Mouse (Mus musculus) right cerebral cortex, postnatal 36 days (tissue): ENCODE measurements at regions not wholly inside any gene's neighbourhood (a gene's known extent, or its start where the extent isn't known, plus 50 kb on each side); places are given as distances from the start of the nearest gene placed in this dataset.

Source experiments
- DNase-seq, 2 experiments: peaks; one replicate each; pipeline ENCODE4 v3.0.0; 2022; ENCODE audit warnings: low spot score in 2 of 2, mixed read lengths in 1 of 2

GRCm38 (mm10) chr2:147515436-147515835 lies 153.7 kb downstream of the Pax1 start:
- no peak for DNase-seq

- DNase-seq, result no peak
These were observed 153.0 kb downstream of the Pax1 start for GRCm38 (mm10) chr2:147514748-147515147.

GRCm38 (mm10) chr2:147503962-147504361 lies 142.2 kb downstream of the Pax1 start:
- no peak for DNase-seq

GRCm38 (mm10) chr2:147498731-147499130 lies 137.0 kb downstream of the Pax1 start:
- no peak for DNase-seq

GRCm38 (mm10) chr2:147455932-147456331 lies 94.2 kb downstream of the Pax1 start:
- DNase-seq, result no peak

- peak in 1 of 2 experiments; percentile 7 for DNase-seq
These were observed 92.9 kb downstream of the Pax1 start for GRCm38 (mm10) chr2:147454362-147455257.
